Mouse (Mus musculus) heart, postnatal 10 days (tissue): Measurements from ENCODE around the gene Lpp. TPM values are rescaled to one million over a fixed set of nuclear protein-coding genes. Genes with fewer than 3 reads are reported as not detected.

ENCODE experiments used
- DNase-seq, 2 experiments: peaks; one replicate each; pipeline ENCODE4 v3.0.0; 2021
- intact Hi-C: fragments of 180-260 bp; cut with DNase I; formaldehyde crosslinking; loops from one replicate; pipeline ENCODE4 v1.15.1; 2025
- total RNA-seq, 2 experiments: library from RNA; stranded (reverse); gene quantifications; 2 replicates each; pipeline ENCODE4 v1.2.3; 2021

Gene Lpp
- total RNA-seq, 2 experiments from 2014 or later, result 58.8 TPM

GRCm38 (mm10) chr16:24595493-24595892, 202.2 kb downstream of the Lpp start:
- DNase-seq, result no peak
- intact Hi-C loops, result no loop called here

DNA sequence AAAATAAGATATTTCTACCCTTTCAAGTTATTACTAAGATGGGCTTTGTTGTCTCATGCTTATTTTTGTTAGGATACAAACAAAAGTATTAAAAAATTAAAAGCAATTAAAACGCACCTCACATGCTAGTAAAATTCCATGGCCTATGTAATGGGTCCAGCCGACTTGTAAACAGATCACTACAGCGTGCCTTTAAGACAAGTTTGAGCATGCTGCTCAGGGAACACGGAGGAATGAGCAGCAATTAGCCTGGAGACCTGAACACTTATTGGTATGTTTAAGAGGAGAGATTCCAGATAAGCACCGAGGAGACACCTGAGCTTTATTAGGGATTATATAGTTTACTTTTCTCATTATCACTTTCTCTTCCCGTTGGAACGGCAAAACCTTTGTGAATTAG, 205.3 kb downstream of the Lpp start:
- DNase-seq, result no peak
- intact Hi-C loops, result no loop called here

GRCm38 (mm10) chr16:24599766-24600165, 206.5 kb downstream of the Lpp start:
- DNase-seq, result no peak
- intact Hi-C loops, result no loop called here

DNA sequence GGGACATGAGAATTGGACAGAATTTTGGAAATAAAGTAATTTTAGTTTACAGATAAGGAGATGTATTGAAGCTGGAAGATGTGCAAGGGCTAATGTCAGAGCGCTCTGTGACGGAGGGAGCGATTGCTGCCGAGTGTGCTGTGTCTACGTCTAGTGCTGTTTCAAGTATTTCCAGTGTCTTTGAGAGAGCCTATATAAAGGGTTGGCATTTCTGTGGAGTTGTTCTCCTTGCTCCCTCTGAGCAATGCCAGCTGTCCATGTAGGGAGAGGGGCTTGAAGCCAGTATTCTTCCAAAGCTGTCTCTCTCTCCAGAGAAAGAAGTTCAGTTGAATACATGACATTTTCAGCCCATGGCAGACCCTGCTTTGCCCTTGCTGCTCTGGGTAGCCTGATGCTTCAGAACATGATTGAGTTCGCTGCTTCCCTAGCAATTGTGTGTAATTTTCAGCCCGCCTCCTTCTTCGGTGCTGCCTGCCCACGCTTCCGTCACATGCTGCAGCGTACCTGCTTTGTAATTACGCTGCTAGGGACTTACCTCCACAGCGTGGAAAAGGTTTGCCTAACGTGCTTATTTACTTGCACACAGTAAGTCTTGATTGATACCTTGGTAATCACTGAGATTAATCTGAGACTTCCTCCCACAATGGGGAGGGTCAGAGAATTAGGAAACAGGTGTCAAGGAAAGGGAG, 207.1 kb downstream of the Lpp start:
- intact Hi-C loops, result no loop called here
- no peak for DNase-seq

DNA sequence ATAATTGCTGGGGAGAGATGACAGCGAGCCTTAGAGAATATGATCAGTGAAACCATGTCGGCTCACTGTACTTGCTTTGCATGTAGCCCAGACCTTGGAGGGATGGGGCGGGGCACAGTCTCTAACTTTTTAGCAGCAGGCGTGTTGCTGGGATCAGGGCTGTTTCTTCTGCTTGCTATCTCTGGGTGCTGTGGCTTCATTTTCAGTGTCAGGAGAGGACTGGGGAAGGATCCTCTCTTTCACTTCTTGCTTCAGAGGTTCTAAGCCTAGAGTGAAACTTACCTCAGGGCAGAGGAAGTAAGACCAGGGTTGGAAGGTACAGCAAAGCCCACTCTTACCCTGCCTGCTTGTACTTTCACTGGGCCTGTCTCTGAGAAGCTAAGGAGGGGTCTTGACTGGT, 210.0 kb downstream of the Lpp start:
- intact Hi-C loops, result no loop called here
- DNase-seq, result no peak

DNA sequence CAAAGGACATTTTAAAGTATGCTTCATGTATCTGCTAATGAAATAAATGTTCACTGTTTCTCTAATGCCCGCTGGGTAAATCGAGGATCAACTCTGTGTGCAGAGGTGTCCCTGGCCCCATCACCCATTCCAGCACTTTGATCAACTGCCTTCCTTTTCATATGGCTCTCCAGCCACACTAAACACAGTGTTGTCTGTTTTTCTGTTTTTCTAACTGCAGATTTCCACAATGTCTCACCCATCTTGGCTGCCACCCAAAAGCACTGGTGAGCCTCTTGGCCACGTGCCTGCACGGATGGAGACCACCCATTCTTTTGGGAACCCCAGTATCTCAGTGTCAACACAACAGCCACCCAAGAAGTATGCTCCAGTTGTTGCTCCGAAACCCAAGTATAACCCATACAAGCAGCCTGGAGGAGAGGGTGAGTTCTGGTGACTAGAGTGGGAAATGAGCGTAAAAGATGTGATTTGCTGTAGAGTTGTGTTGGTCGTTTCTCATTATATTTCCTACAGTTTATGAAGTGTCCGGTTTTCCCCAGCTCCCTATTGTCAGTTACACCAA, 214.7 kb downstream of the Lpp start:
- intact Hi-C loops, result no loop called here
- peak in 1 of 2 experiments; percentile 18 for DNase-seq

DNA sequence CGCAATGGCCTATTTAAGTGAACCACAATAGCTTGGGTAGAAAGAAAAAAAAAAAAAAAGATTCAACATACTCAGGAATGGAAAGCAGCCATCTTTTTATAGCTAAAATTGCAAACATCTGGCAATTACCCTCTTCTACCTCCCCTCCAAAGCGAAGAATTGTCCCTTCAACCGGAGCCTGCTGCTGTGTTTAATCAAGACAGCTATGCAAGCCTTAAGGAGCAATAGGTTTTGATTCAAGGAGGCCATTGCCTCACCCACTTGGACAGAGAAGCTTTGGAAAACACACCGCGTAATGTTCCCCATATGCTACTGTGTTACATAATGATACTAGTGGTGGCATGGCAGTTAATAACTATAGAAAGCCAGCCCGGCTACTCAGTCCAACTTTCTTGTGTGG, 226.2 kb downstream of the Lpp start:
- intact Hi-C loops, result no loop called here
- no peak for DNase-seq

GRCm38 (mm10) chr16:24620021-24620420, 226.7 kb downstream of the Lpp start:
- intact Hi-C loops, result loop anchor here (10.0 kb wide), 2 partner anchors 435 to 635 kb away; partner anchors contain the start of genes Bcl6 and Gm37419
- no peak for DNase-seq

- no peak for DNase-seq
- intact Hi-C loops, result loop anchor here (10.0 kb wide), 2 partner anchors 432 to 638 kb away; partner anchors contain the start of genes Bcl6 and Gm37419
Observed at GRCm38 (mm10) chr16:24622226-24623194, 229.2 kb downstream of the Lpp start.

DNA sequence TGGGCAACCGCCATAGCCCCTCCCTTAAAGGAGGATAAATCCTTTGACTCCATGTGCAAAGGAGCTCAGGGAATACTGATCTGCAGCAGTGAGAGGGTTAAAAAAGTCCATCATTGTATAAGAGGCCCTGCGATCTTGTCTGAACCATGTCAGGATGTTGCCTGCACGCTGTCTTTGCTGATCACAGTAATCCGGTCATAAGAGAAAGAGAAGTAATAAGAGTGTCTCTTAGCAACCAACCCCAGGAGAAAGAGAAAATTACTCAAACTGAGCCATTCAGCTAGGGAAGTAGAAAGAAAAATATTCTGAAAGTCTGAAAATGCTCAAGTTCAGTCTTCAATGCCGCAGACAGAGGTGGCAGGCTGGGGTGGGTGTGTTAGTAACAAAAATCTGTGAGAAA, 231.0 kb downstream of the Lpp start:
- no peak for DNase-seq
- intact Hi-C loops, result loop anchor here (10.0 kb wide), 2 partner anchors 430 to 640 kb away; partner anchors contain the start of genes Bcl6 and Gm37419

DNA sequence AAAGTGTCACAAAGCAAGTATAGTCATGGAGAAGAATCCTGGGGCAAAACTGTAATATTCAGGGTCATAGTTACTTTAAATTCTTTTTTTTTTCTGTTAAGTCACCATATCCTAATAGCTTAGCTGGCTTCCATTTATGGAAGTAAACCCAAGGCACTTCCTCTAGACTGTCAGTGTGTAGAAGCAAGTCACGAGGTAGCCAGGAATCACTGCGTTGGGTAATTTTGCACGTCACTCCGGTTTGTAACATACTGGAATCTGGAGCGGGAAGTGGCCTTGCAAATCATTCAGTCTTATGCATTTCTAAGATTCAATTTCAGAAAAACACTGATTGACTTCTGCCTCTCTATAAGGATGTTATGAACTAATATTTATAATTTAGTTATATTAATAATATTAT, 232.3 kb downstream of the Lpp start:
- DNase-seq, result peak in 1 of 2 experiments; percentile 17
- intact Hi-C loops, result loop anchor here (10.0 kb wide), 2 partner anchors 429 to 641 kb away; partner anchors contain the start of genes Bcl6 and Gm37419

GRCm38 (mm10) chr16:24628779-24629178, 235.5 kb downstream of the Lpp start:
- intact Hi-C loops, result loop anchor here (10.0 kb wide), 2 partner anchors 426 to 644 kb away; partner anchors contain the start of genes Bcl6 and Gm37419
- DNase-seq, result peak in 1 of 2 experiments; percentile 20

GRCm38 (mm10) chr16:24629218-24630172, 236.2 kb downstream of the Lpp start:
- intact Hi-C loops, result loop anchor here (10.0 kb wide), 2 partner anchors 425 to 645 kb away; partner anchors contain the start of genes Bcl6 and Gm37419
- peak in 1 of 2 experiments; percentile 18 for DNase-seq

DNA sequence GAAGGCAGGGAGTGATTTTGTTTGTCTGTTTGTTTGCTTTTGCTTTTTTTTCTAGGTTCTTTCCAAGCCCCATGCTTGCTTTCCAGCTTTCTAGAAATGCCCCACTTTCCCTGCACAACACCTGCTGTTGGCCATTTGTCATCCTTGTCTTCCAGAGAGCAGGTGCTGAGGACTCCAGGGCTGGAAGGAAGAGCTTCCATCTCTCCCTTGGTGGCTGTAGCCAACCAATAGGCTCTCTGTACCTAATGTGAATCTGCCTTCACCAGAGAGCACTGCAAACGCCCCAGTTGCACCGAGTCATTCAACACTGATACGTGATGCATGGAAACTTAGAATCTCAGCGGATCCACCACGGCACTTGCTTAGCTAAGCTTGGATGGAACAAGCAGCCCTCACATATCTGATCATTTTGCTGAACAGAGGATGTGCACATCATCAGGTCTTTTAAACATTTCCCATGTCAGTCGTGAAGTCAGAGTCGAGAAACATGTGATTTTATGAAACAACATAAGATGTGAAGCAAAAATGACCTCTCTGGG, 242.1 kb downstream of the Lpp start:
- intact Hi-C loops, result no loop called here
- DNase-seq, result no peak

GRCm38 (mm10) chr16:24636894-24637293, 243.6 kb downstream of the Lpp start:
- intact Hi-C loops, result no loop called here
- DNase-seq, result no peak

GRCm38 (mm10) chr16:24641003-24641797, 247.9 kb downstream of the Lpp start:
- DNase-seq, result no peak
- intact Hi-C loops, result no loop called here

GRCm38 (mm10) chr16:24643024-24643635, 249.8 kb downstream of the Lpp start:
- intact Hi-C loops, result no loop called here
- DNase-seq, result no peak

- no peak for DNase-seq
Observed at GRCm38 (mm10) chr16:24644154-24644553, 250.8 kb downstream of the Lpp start.

More at GRCm38 (mm10) chr16:24644154-24644553, 250.8 kb downstream of the Lpp start:
- intact Hi-C loops, result no loop called here
